Mouse (Mus musculus) spleen, postnatal 14 days (tissue): Measurements from ENCODE around the gene Cldnd1.

Source experiments
- DNase-seq, 2 experiments: peaks; one replicate each; pipeline ENCODE4 v3.0.0; 2021 to 2022; ENCODE audit warnings: low spot score in 2 of 2

Cldnd1 gene

GRCm38 (mm10) chr16:58727477-58728131, at the start of gene Cldnd1:
Gene Cldnd1, plus strand, starts transcription at chr16:58727910.
- peak; percentile 77 to 87 for DNase-seq

DNA sequence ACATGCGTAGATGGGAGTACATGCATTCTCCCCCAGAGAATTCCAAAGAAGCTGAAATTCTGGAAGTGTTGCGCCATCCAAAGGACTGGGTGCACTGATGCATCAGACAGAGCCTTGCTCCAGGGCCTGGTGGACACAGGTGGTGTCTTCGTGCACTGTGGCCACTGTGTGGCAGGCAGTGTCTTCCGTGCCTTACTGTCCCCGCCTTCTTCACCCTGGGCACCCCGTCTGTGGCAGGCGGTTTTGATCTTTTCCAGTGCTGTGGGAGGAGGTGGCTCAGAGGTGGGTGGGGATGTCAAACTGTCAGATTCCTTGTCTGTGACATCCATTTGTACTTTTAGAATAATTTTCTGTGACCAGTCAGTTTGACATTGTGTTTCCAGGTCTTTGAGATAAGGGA, 49.0 kb upstream of the Cldnd1 start:
- no peak for DNase-seq

GRCm38 (mm10) chr16:58682046-58682445, 45.7 kb upstream of the Cldnd1 start:
- DNase-seq, result no peak

GRCm38 (mm10) chr16:58682870-58683269, 44.8 kb upstream of the Cldnd1 start:
- DNase-seq, result no peak

DNA sequence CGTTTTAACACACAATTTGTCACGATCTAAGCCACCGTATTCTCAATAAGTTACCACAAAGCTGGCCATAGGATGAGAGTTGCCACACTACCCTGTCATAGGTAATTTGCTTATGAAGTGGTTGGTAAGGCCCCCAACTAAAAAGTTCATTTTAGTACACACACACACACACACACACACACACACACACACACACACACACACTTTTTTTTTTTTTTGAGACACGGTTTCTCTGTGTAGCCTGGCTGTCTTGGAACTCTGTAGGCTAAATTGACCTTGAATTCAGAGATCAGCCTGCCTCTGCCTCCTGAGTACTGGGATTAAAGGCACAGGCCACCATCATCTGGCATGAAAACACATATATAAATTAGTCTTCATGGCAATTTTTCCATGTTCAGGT, 43.8 kb upstream of the Cldnd1 start:
- no peak for DNase-seq

- DNase-seq, result no peak
These were observed 43.2 kb upstream of the Cldnd1 start for GRCm38 (mm10) chr16:58684537-58684936.

DNA sequence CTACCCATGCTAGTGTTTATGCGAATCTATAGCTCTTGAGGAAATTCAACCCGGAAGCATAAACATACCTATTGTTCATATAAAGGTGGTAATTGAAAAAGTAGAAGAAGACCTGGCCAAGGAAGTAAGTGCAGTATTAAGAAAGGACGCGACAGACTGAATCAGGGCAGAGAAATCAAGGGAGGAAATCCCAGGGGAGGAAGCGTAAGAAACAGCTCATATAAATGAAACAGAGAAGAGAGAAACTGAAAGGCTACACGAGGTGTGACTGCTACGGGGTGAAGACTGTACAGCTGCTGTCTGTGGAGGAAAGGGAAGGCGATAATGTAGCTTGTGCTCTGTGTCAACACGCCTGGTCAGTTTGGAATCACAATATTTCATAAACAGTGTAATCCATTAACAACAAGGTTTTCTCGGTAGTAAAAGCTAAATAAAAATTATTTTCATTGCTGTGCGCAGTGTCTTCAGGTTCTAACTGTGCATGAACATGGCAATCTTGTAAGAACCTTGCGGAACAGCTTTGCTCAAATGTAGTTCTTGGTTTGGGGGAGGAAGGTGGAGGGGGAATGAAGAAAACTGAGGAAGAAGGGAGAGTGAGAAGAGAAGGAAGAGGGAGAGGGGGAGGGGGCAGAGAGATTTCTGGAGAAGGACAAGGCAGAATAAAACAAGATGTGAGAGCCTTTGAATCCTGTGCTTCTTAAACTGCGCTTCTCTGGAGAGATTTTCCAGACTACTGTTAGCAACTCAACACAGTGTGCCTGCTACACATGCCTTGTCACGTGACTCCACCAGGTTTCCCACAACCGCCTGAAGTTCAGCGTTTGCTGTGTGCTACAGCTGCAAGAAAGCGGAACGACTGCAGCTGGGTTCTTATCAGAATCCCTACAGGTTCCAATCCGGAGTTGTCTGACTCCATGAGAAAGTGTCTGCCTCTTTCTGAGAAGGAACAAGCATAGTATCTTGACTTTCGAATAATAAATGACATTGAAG, 41.9 kb upstream of the Cldnd1 start:
- DNase-seq, result no peak

DNA sequence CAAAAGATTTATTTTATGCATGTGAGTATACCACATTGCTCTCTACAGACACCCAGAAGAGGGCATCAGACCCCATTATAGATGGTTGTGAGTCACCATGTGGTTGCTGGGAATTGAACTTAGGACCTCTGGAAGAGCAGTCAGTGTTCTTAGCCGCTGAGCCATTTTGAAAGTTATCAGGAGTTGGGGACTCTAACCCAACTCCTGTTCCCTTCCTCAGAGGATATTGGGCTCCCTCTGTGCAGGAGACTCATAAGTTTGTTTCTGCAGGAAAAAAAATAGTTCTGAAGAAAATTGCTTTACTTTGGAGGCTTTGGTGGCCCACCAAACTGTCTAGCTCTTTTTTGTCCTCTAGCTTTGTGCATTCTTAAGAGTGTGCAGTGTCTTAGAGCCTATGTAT, 39.2 kb upstream of the Cldnd1 start:
- DNase-seq, result no peak

DNA sequence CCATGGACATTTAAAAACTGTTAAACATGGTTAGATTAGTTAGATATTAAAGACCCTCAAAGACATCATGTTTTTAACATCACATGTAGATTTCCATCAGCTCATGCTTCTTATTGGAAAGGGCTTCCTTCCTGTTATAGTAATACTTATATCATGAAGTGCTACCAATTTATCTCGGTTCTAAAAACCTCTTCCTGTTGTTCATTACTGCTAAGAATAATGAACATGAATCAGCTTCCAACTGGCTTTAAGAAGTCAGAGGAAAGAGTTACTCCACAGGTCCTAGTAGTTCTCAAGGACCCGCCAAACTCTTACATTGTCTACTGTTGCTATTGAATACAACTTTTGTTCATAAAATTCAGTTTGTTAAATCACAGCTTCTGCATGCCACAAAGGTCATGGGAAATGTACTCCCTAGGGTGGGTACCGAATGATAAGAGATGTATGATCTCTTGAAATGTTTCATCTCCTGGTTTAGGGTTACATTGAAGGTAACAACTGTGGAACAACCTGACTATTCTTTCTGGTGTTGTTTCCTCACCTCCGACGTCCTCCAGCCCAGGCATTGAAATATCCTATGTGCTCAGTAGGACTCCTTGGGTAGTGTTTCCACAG, 38.0 kb upstream of the Cldnd1 start:
- DNase-seq, result no peak

DNA sequence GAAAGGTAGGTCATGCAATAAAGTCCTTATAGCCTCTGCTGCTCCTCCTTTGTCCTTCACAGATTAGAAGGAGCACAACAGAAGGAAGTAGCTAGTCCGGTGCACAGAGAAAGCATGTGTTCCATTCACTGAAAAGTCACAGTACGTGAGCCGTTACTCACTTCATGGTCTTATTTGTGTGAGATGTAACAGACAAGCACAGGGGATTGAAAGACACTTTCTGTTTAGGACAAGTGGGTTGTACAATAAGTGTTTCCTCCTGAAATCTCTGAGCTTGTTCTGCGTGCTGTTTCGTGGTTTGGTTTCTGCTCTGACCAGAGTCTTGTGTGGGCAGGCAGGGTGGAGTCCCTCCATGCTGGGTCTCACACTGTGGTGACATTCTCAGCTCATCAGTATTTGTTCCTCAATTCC, 37.4 kb upstream of the Cldnd1 start:
- no peak for DNase-seq

DNA sequence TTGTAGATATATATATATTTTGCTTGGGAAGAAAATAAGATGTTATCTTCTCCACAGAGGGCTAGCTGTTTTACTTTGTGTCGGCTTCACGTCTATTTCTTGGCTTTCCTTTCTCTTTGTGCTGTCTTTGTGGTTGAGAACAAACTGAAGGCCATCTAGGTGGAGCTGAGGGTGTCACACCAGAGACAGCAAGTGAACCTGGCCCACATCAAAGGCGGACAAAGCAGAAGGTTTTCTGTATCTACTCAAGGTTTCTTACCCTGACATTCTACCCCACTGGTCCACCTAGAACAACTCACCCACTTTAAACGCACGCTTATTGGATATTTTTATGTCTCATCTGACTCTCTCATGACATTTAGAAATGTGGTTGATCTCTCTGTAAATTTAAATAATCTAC, 33.6 kb upstream of the Cldnd1 start:
- no peak for DNase-seq

- DNase-seq, result no peak
These were observed 30.9 kb upstream of the Cldnd1 start for GRCm38 (mm10) chr16:58696796-58697195.

DNA sequence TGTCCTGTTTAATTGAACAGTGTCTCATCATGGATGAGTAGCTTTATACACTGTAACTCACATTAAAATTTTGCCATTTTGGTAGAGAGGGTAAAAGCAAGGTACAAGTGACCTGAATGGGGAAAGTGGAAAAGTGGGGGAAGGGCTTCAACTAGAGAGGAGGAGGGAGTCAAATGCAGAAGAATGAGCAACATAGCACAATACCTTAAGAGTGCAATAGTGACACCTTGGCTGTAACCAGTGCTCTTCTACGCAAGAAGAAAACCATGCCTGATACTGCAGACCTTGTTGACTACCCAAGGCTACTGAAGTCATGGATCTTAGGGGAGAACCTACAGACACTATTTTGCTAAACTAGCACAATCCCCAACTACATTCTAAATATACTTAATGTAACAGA, 30.4 kb upstream of the Cldnd1 start:
- DNase-seq, result no peak

GRCm38 (mm10) chr16:58700174-58700573, 27.5 kb upstream of the Cldnd1 start:
- DNase-seq, result no peak

GRCm38 (mm10) chr16:58700816-58701424, 26.8 kb upstream of the Cldnd1 start:
- DNase-seq, result no peak

DNA sequence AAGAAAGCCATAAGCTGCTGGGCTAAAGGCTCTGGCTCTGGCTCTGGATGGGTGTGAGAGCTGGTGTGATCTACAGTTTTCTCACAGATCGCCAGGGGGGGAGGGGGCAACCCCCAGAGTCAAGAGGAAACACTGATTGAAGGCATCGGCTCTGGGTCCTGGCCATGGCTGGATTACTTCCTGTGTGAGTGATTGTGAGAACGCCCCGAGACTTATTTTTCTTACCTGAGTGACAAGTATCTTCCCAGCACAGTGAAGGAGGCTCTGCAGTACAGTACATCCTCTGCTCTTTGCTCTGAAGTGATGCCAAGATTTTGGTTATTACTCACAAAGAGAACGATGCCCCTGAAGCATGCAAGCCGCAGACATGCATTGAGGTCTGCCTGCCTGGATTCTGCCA, 25.9 kb upstream of the Cldnd1 start:
- no peak for DNase-seq

GRCm38 (mm10) chr16:58702329-58702932, 25.3 kb upstream of the Cldnd1 start:
- no peak for DNase-seq

- DNase-seq, result no peak
These were observed 24.2 kb upstream of the Cldnd1 start for GRCm38 (mm10) chr16:58703382-58704124.

DNA sequence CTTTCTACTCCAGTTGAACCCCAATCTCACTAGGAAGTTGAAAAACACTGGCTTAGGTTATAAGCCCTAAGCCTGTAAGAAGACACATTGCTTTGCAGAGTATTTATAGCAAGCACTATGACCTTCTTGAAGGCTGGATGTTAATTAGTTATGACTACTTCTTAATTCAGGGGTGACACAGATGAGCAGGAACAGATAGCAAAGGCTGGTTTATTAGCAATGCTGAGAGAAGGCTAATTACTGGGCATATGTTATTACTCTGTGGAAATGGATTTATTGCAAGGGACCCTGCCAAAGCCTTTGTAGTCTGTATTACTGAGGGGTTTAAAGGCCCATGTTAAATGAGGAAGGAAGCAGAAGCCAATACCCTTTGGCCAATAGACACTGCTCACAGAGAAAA, 22.7 kb upstream of the Cldnd1 start:
- DNase-seq, result no peak

DNA sequence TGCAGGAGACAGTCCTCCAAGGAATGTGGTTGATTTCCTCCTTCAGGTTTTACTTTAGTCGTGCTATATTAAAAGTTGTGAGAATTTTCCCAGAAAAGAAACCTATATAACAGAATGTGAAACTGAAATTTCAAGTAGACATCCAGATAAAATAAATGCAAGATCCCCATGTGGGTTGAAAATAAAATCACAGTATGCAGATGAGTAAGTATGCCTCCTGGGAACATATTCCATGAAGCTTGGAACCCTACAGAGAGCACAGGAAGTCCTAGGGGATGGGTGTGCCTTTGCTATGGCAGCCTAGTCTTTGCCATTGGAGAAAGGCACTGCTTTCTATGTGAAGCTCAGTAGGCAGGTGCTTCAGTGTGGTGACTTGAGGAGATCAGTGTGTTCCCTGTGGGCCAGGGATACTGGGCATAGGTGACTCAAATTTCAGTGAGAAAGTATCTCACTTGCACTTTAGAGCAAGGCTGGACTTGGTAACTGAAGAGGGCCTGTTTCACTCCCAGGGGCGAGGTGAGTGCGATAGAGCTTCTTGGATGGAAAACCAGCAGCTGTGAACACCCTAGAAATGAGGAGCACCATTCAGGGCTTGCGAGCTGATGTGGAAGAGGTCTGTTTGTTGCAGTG, 20.3 kb upstream of the Cldnd1 start:
- DNase-seq, result no peak
